Mouse (Mus musculus) naive thymus-derived CD4-positive, alpha-beta T cell, adult 5 months (primary cell): Measurements from ENCODE around the gene Amd1. TPM values are rescaled to one million over a fixed set of nuclear protein-coding genes. Genes with fewer than 3 reads are reported as not detected.

Source experiments
- polyA plus RNA-seq: library from polyadenylated mRNA; unstranded; fragments of 100-300 nt; shearing (Covaris generic); gene quantifications from one replicate; pipeline ENCODE4 v1.2.1, GENCODE M21; 2017

The Amd1 gene
- polyA plus RNA-seq, result 164 TPM

GRCm38 (mm10) chr10:40302140-40302985, at the start of gene Amd1:
Gene Amd1, minus strand, starts transcription at chr10:40302186.

GRCm38 (mm10) chr10:40339351-40339964, 37.5 kb upstream of the Amd1 start, which contains the start of gene Cdk19:
Gene Cdk19, plus strand, starts transcription at chr10:40339564.

GRCm38 (mm10) chr10:40257414-40258255, 44.4 kb downstream of the Amd1 start, which contains the start of gene Gtf3c6:
Gene Gtf3c6, minus strand, starts transcription at chr10:40258108.

GRCm38 (mm10) chr10:40246374-40247165, 55.4 kb downstream of the Amd1 start, which contains the start of gene Rpf2:
Gene Rpf2, minus strand, starts transcription at chr10:40247036.

Other genes with a start within 250 kb of the Amd1 start
- 4.3 TPM for gene Slc16a10, start 159.9 kb downstream of the Amd1 start, polyA plus RNA-seq
- gene Rpf2, start 55.1 kb downstream of the Amd1 start, polyA plus RNA-seq, result 35.7 TPM
- gene Gtf3c6, start 44.1 kb downstream of the Amd1 start, polyA plus RNA-seq, result 50.3 TPM
- gene Cdk19, start 37.4 kb upstream of the Amd1 start, polyA plus RNA-seq, result 45.1 TPM